Mouse (Mus musculus): ENCODE data around the gene Traf3ip2.

DNA sequence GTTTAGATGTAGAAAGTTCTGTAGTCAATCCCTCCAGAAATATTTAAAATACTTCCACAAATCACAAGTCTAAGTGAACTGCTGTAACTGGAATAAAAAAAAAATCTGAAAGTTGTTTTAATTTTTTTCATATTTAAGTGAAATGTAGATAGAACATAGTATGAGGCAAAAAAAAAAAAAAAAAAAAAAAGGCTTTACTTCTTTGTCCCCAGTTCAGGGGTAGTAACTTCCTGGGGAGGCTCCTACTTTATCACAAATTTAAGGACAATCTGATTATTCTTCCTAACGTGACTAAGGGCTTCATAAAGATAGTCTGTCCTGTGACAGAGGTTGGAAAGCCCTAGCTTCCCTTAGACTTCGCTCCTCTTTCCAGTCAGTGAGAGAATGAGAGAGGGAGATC lies 79.4 kb downstream of the Traf3ip2 start:
- no peak for TF ChIP-seq GATA1 (IDR thresholded peaks at IDR 0.05; ENCODE audit: low read length)
- no peak for TF ChIP-seq TAL1 (IDR thresholded peaks at IDR 0.05; ENCODE audit: low read length)
